Mouse (Mus musculus): ENCODE measurements around the gene Atp2b1. TPM values are rescaled to one million over a fixed set of nuclear protein-coding genes. Genes with fewer than 3 reads are reported as not detected.

Atp2b1 gene
- total and polyA plus RNA-seq, 3 experiments: 23.5 to 26.6 TPM; not detected in 1

Other genes starting within 250 kb of the Atp2b1 start
- 3.3 and 5.5 TPM in 2 replicates for gene Poc1b, start 192.6 kb downstream of the Atp2b1 start, total RNA-seq (2012; rRNA removed)
- 10 to 100 TPM in 1 of 2 experiments, not detected in 1; 15.3 TPM for gene Poc1b, start 192.6 kb downstream of the Atp2b1 start, polyA plus RNA-seq (2012; ENCODE audit: insufficient read depth in 1 of 2, insufficient read length in 2 of 2, low read depth in 1 of 2, low replicate concordance in 2 of 2, missing spikeins in 1 of 2)
- 1.2 and 1.7 TPM in 2 replicates for gene Galnt4, start 193.8 kb downstream of the Atp2b1 start, total RNA-seq (2012; rRNA removed)
- gene Galnt4, start 193.8 kb downstream of the Atp2b1 start, polyA plus RNA-seq (2012; ENCODE audit: insufficient read depth in 1 of 2, insufficient read length in 2 of 2, low read depth in 1 of 2, low replicate concordance in 2 of 2, missing spikeins in 1 of 2): 1 to 10 TPM in 1 of 2 experiments, not detected in 1; 1.6 TPM
- gene Phxr2, start 211.9 kb downstream of the Atp2b1 start, total RNA-seq (2012; rRNA removed): not detected in 2 replicates
- not detected for gene Phxr2, start 211.9 kb downstream of the Atp2b1 start, polyA plus RNA-seq (2012; ENCODE audit: insufficient read depth in 1 of 2, insufficient read length in 2 of 2, low read depth in 1 of 2, low replicate concordance in 2 of 2, missing spikeins in 1 of 2)